Mouse (Mus musculus): ENCODE measurements around the gene Obox3. TPM values are rescaled to one million over a fixed set of nuclear protein-coding genes. Genes with fewer than 3 reads are reported as not detected.
"Not testable (repeated sequence)": the region's sequence is repeated elsewhere in the genome, so short reads cannot be mapped to it uniquely, and the experiment has no call there.

The Obox3 gene
- polyA plus RNA-seq (2014; fragmentation: Nextera tagmentation; extraction: Ambion mirVana) = not detected in 2 replicates

- WGBS = 0% methylated on average over 1 of the region's 1 CpGs
- H3K4me1 ChIP-seq (ENCODE audit: control insufficient read depth, insufficient read depth, low read length); H3K27me3 ChIP-seq (ENCODE audit: control insufficient read depth, insufficient read depth, low read length); DNase-seq; H3K4me3 ChIP-seq (replicated peaks; ENCODE audit: low read depth, low read length); H3K9me3 ChIP-seq (ENCODE audit: control insufficient read depth, low read length); H3K36me3 ChIP-seq (ENCODE audit: control insufficient read depth, insufficient read depth, low read length); H3K9ac ChIP-seq (replicated peaks; ENCODE audit: low read length); ATAC-seq (ENCODE audit: low FRiP score, low TSS enrichment); H3K4me2 ChIP-seq (ENCODE audit: low read length); H3K27ac ChIP-seq (replicated peaks; ENCODE audit: low read depth, low read length): not testable (repeated sequence)
Observed at GRCm38 (mm10) chr7:15639802-15640201, at the start of gene Obox3. Obox3 (minus strand) TSS chr7:15639902.

- H3K27me3 ChIP-seq (ENCODE audit: control insufficient read depth, insufficient read depth, low read length); H3K4me1 ChIP-seq (ENCODE audit: control insufficient read depth, insufficient read depth, low read length); H3K27ac ChIP-seq (replicated peaks; ENCODE audit: low read depth, low read length); ATAC-seq (ENCODE audit: low FRiP score, low TSS enrichment); H3K9ac ChIP-seq (replicated peaks; ENCODE audit: low read length); DNase-seq; H3K36me3 ChIP-seq (ENCODE audit: control insufficient read depth, insufficient read depth, low read length); H3K9me3 ChIP-seq (ENCODE audit: control insufficient read depth, low read length); H3K4me3 ChIP-seq (replicated peaks; ENCODE audit: low read depth, low read length); H3K4me2 ChIP-seq (ENCODE audit: low read length): not testable (repeated sequence)
- WGBS = 77% methylated on average over 4 of the region's 5 CpGs
Observed at GRCm38 (mm10) chr7:15509411-15509810, 130.3 kb downstream of the Obox3 start.

Other genes with a start within 250 kb of the Obox3 start
- gene Obox5, start 110.2 kb upstream of the Obox3 start, polyA plus RNA-seq (2014; fragmentation: Nextera tagmentation; extraction: Ambion mirVana) = not detected in 2 replicates
- not detected in 2 replicates for gene Obox6, start 199.8 kb upstream of the Obox3 start, polyA plus RNA-seq (2014; fragmentation: Nextera tagmentation; extraction: Ambion mirVana)
- gene Crx, start 240.1 kb upstream of the Obox3 start, polyA plus RNA-seq (2014; fragmentation: Nextera tagmentation; extraction: Ambion mirVana) = 0.18 TPM in 1 of 2 replicates, not detected in the other
- gene Crxos, start 242.7 kb upstream of the Obox3 start, polyA plus RNA-seq (2014; fragmentation: Nextera tagmentation; extraction: Ambion mirVana) = 0.22 TPM in 1 of 2 replicates, not detected in the other